Mouse (Mus musculus): ENCODE data around the gene Ghrh.

DNA sequence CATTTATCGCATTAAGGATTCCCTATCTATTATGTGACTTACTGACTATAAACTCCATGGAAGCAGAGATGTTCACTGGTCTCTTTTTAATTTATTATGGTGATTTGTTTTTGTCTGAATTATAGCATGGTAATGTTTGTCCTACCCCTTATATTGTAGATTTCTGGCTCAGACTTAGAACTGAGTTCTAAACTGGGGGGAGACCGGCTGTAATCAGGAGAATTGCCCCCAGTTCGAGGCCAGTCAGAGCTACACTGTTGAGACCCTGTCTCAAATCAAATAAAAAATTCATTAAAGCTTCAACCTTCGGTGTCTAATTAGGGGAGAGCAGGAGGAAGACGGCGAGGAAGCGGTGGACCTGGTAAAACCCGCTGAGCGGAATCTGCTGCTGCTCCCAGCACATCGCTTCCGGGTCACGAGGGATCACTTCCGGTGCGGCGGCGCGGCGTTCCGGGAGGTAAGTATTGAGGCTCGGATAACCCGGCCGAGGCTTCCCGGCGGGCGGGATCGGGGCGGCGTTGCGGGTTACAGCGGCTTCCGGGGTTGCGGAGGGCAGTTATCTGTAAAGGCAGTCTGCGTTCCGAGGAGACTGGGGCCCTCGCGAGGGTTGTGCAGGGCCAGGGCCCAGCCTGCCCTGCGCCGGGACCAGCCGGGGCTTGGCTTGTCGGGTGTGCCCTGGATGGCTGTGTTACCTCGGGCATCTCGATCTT is 20.0 kb upstream of the Ghrh start, which contains the start of gene Manbal:
- TF ChIP-seq RAD21 (IDR thresholded peaks at IDR 0.05; ENCODE audit: low read depth, low read length) (no peak), POLR2A (IDR thresholded peaks at IDR 0.05; ENCODE audit: control insufficient read depth in 1 of 2, insufficient read depth in 1 of 2, low read depth in 1 of 2, low read length in 2 of 2, poor library complexity in 1 of 2) (peak in 1 of 2 experiments; percentile 68; a peak in 2 of 4 replicates), ZC3H11A (IDR thresholded peaks at IDR 0.05; ENCODE audit: low read depth, low read length) (no peak), NELFE (IDR thresholded peaks at IDR 0.05; ENCODE audit: low read depth, low read length) (peak; percentile 84), CTCF (IDR thresholded peaks at IDR 0.05 in 2 of 3, conservative IDR thresholded peaks at IDR 0.05 in 1 of 3; ENCODE audit: control insufficient read depth in 1 of 3, insufficient read depth in 1 of 3, low read depth in 2 of 3, low read length in 3 of 3, poor library complexity in 1 of 3, severe bottlenecking in 1 of 3) (no peak), CHD2 (IDR thresholded peaks at IDR 0.05; ENCODE audit: low read length) (peak; percentile 52), CHD1 (IDR thresholded peaks at IDR 0.05; ENCODE audit: low read depth, low read length) (peak; percentile 35; the same call in 1 of the 2 replicates), UBTF (IDR thresholded peaks at IDR 0.05; ENCODE audit: borderline replicate concordance, insufficient read depth, low read depth, low read length) (0 out of 2 replicates have a peak, but pooled peaks have one; percentile 76), GABPA (IDR thresholded peaks at IDR 0.05; ENCODE audit: low read depth, low read length) (no peak), HCFC1 (IDR thresholded peaks at IDR 0.05; ENCODE audit: low read depth, low read length) (peak; percentile 92)
